Mouse (Mus musculus) retina, adult 2 months (tissue): ENCODE data around the gene Ttc12.

Source experiments
- DNase-seq: peaks from one replicate; pipeline ENCODE4 v3.0.0-alpha.2; 2012; ENCODE audit warnings: low read depth, low spot score

Ttc12 gene

GRCm38 (mm10) chr9:49485892-49486311, at the start of gene Ttc12:
Ttc12 (minus strand) TSS chr9:49486225.
- no peak for DNase-seq

DNA sequence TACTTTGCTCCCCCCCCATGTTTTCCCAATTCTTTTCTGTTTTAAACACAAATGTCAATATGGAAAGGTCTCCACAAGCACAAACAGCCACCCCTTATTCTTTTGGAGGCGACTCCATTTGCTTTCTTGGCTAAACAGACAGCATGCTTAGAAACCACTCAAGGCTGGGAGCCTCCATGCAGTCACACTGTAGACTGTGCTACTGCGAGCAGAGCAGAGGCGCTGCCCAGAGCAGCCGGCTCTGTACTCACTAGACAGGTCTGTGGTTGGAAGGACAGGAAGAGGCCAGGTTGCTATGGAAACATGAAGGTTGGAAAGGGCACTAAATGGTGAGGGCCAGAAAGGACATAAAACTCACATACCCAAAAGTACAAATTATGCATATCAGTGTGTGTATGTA, 48.9 kb upstream of the Ttc12 start:
- DNase-seq: no peak

GRCm38 (mm10) chr9:49533912-49534491, 48.0 kb upstream of the Ttc12 start:
- no peak for DNase-seq

GRCm38 (mm10) chr9:49533455-49533854, 47.4 kb upstream of the Ttc12 start:
- no peak for DNase-seq

DNA sequence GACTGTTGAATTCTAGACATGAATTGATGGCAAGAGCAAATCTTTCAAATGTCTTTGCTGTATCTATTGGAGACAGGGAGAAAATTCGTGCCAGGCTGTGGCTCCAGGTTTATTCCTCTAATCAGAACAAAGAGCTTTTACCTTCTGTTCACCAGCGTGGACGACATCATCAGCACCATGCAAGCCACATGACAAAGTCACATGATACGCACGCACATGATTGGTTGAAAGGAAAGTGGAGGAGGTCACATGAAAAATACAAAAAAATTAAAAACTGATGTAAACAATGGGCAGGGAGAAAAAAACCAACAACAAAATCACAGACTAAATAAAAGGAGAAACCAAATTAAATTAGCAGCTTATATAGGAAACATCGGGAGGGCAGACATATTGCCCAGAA, 45.8 kb upstream of the Ttc12 start:
- no peak for DNase-seq

GRCm38 (mm10) chr9:49531257-49531656, 45.2 kb upstream of the Ttc12 start:
- no peak for DNase-seq

GRCm38 (mm10) chr9:49530739-49531138, 44.7 kb upstream of the Ttc12 start:
- no peak for DNase-seq

DNA sequence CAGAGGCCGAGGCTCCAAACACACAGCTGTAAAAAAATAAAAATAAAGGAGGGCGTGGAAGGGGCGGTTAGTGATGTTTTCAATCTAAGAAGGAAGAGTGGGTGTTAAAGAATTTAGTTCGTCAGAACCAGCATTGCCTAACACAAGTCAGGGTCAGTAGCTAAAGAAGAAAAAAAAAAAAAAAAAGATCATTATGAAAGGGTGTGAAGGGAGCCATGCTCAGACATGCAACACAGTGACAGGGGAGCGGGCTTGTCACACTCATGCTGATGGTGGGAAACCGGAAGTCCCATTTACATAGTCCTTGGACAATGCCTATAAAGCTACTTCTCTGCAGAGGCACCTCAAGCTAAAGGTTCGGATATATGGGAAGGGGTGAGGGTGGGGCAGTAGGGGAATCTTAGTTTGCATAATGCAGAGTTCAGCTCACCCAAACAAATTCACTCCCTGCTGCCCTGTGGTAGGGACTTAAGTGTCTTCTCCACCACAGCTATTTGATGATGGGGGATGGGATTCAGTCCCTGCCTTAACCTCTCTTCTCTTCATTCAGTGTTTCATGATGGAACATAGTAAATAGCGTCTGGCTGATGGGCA, 43.4 kb upstream of the Ttc12 start:
- DNase-seq: no peak

DNA sequence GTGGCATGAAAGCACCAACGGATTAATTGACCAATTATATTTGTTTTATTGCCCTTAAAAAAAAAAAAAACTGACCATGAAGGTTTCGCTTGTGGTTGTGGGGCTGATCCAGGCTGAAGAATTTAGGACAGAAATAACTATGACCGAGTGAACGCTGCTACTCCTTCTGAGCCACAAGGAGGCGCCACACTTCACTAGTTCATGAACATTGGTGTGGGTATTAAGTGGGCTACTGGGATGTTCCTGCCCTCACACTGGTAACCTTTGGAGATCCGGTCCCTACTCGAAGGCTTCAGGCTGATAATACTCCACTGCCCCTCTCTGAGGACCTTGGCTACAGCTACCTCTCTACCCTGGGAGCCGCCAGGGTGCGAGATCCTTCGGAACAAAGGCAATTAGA, 42.9 kb upstream of the Ttc12 start:
- no peak for DNase-seq

- DNase-seq: peak; percentile 51
These were observed 42.0 kb upstream of the Ttc12 start for GRCm38 (mm10) chr9:49528026-49528425.

DNA sequence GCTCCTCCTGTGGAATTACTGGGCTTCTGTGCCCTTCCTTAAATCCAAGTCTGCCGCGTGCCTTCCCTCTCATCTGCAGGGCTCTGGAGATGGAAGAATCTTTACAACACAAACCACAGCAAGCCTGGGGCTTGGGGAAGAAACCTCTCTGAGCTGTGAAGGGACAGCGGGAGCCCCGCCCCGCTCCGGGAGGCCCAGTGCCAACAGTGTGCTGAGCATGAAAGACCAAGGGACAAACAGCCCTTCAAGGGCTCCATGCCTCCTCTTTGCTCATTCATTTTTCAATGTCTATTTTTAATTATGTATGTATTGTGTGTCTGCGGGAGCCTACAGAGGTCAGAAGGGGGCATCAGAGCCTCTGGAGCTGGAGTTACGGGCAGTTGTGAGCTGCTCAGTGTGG, 41.3 kb upstream of the Ttc12 start:
- DNase-seq: peak; percentile 18

DNA sequence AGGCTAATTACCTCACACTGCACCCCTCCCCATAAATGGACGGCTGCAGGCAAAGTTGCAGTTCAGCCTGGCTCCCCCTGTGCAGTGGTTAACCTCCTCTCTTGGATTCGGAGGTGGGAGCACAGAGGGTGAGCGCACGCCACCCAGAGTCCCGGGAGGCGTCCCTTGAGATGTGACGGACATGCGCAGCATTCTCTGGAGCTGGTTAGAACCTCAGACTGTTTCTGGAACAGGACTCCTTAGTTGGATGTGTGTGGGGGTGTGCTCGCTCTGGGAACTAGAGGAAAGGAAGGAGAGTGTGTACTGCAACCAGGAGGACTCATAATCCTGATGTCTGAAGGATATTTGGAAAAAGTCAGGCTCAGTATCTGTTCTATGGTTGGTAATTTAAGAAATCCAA, 38.7 kb upstream of the Ttc12 start:
- DNase-seq: no peak

DNA sequence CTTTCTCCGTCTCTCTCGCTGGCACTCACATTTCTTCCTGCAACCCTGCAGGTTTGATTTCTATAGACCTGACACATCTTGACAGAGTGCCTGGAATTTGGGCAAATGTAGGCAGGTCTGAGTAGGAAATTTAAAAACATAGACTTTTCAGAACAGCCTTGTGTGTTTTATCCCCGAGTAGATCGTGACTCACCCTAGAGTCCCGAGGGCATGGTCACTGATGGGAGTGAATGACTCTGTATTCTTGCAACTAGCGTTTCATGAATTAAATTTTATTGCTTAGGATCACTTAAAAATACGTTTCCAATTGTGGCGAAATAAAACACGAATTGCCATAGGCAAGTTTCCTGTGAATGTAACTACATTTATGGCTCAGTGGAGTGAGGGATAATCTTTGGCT, 37.9 kb upstream of the Ttc12 start:
- no peak for DNase-seq

DNA sequence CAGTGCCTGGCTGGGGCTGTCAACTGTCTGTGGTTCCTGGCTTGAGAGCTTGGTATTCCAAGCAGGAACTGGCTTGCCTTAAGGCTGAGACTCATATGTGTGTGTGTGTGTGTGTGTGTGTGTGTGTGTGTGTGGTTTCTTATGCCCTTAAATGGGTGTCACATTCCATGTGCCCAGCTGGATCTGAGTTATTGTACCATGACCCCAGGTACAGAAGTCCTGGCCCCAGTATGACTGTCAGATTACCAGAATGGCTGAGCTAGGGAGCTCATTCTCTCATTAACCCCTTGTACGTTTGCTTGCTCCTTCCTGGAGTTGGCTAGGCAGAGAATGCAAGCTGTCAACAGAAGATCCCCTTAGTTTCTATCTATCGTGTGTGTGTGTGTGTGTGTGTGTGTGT, 28.3 kb upstream of the Ttc12 start:
- no peak for DNase-seq

DNA sequence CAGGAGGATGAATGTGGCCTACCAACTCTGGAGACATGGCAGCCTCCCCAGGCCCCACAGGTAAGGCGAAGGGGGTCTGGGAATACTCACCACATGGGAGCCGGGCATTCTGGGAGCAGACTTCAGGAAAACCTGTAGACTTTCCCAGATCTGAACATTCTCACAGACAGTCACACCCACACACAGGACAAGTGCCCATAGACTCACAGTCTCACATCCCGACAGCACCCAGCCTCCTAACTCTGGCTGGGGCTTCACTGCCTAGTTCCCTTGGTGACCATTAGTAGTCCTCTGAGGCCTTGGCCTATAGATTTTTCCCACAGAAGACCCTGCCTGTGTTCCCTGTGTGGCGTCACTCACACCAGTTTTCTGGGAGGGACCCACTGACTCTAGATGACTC, 24.6 kb upstream of the Ttc12 start:
- DNase-seq: no peak

- no peak for DNase-seq
These were observed 23.6 kb upstream of the Ttc12 start for GRCm38 (mm10) chr9:49509628-49510027.

- no peak for DNase-seq
These were observed 23.1 kb upstream of the Ttc12 start for GRCm38 (mm10) chr9:49509094-49509493.

- DNase-seq: no peak
These were observed 22.0 kb upstream of the Ttc12 start for GRCm38 (mm10) chr9:49507829-49508585.

GRCm38 (mm10) chr9:49504658-49505057, 18.6 kb upstream of the Ttc12 start:
- DNase-seq: no peak

DNA sequence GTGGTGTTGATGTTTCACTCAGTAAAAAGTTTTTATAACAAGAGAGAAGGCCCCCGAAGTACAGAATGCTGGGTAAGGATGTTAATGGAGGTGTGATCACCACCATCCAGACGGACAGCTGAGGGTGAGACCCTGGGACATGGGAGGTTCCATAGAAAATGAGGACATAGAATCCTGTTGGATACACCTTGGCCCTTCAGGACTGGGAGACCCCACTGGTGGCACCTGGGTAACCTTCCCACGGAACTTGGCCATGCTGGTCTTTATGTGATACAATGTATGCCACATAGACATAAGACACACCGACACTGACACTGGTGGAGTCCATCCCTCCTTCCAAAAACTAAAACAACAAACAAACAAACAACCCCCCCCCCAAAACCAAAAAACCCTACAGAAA, 16.2 kb upstream of the Ttc12 start:
- no peak for DNase-seq

DNA sequence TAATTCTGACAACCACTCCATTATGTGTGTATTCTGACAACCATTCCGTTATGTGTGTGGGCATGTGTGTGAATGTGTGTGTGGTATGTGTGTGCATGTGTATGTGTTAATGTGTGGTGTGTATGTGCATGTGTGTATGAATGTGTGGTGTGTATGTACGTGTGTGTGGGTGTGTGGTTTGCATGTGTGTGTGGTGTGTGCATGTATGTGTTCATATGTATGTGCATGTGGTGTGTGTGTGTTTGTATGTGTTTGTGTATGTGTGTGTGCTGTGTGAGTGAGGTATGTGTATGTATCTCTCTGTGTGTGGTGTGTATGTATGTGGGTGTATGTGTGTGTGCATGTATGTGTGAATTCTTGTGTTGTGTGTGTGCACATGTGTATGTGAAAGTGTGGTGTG, 13.9 kb upstream of the Ttc12 start:
- DNase-seq: no peak

GRCm38 (mm10) chr9:49493979-49494649, 8.1 kb upstream of the Ttc12 start:
- DNase-seq: peak; percentile 60

DNA sequence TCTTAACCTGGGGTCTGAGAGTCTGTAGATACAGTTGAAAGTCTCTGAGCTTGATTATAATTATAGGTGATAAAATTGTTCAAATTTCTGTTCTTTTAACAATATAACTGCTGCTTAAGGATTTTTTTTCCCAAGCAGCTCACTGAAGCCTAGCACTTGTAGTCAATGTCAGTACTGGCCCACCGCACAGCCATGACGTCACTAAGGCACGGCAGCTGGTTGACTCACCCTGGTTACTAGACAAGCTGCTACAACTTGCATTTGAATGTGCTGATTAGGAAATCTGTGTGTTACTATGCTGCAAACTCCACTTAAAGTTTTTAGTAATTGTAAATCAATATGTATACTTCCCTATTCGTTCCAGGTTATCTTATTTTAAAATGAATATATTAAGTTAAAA, 4.6 kb upstream of the Ttc12 start:
- no peak for DNase-seq
